Mouse (Mus musculus) C2C12 (cell line): Measurements from ENCODE around the gene Gm15448.
"Not testable (repeated sequence)": the region's sequence is repeated elsewhere in the genome, so short reads cannot be mapped to it uniquely, and the experiment has no call there.

Experiments used
- CEBPB ChIP-seq: IDR thresholded peaks from one replicate; pipeline ENCODE4 v1.6.1; 2011; ENCODE audit warnings: low read depth, mild to moderate bottlenecking, control low read depth, moderate library complexity
- CTCF ChIP-seq: IDR thresholded peaks from one replicate; pipeline ENCODE4 v1.5.1; 2011; ENCODE audit not compliant: control insufficient read depth, insufficient read depth, insufficient read length
- MAX ChIP-seq: IDR thresholded peaks from one replicate; pipeline ENCODE4 v1.6.1; 2011; ENCODE audit warnings: mild to moderate bottlenecking, control low read depth
- MYOG ChIP-seq: IDR thresholded peaks from one replicate; pipeline ENCODE4 v1.6.1; 2011; ENCODE audit not compliant: control insufficient read depth, insufficient read length; ENCODE audit errors: extremely low read depth
- USF1 ChIP-seq: IDR thresholded peaks from one replicate; pipeline ENCODE4 v1.6.1; 2011; ENCODE audit warnings: low read depth, mild to moderate bottlenecking, control low read depth, moderate library complexity

- not testable (repeated sequence) for TF ChIP-seq MAX, MYOG, CTCF, CEBPB, USF1
Observed at GRCm38 (mm10) chr7:3796286-3796685, 29.2 kb downstream of the Gm15448 start.
